Mouse (Mus musculus) small intestine, adult 2 months (tissue): ENCODE measurements around the gene Gm17455. TPM values are rescaled to one million over a fixed set of nuclear protein-coding genes. Genes with fewer than 3 reads are reported as not detected.

Experiments
- H3K27ac ChIP-seq: fragments of 200-500 bp; 2 replicates; pipeline ENCODE4 v1.5.1; 2012; ENCODE audit warnings: low read depth, low read length, control low read depth, inconsistent platforms; ENCODE audit not compliant: insufficient read depth
- H3K27me3 ChIP-seq: fragments of 200-500 bp; 2 replicates; pipeline ENCODE4 v1.6.1; 2012; ENCODE audit warnings: mild to moderate bottlenecking, moderate library complexity, low read length, inconsistent platforms; ENCODE audit not compliant: control insufficient read depth, insufficient read depth
- H3K36me3 ChIP-seq: fragments of 200-500 bp; 2 replicates; pipeline ENCODE4 v1.6.1; 2012; ENCODE audit warnings: mild to moderate bottlenecking, low read length, control low read depth, inconsistent platforms; ENCODE audit not compliant: control insufficient read depth, insufficient read depth
- H3K4me1 ChIP-seq: fragments of 200-500 bp; 2 replicates; pipeline ENCODE4 v1.6.1; 2012; ENCODE audit warnings: low read length, inconsistent platforms, mixed read lengths; ENCODE audit not compliant: control insufficient read depth, insufficient read depth, insufficient read length
- H3K4me3 ChIP-seq: fragments of 200-500 bp; 2 replicates; pipeline ENCODE4 v1.5.1; 2012; ENCODE audit warnings: low read depth, mild to moderate bottlenecking, control low read depth, inconsistent platforms, low read length, moderate library complexity
- CTCF ChIP-seq: fragments of 200-500 bp; IDR thresholded peaks from 2 replicates; pipeline ENCODE4 v1.5.1; 2012; ENCODE audit warnings: low read depth, mild to moderate bottlenecking, control low read depth, inconsistent platforms, low read length, moderate library complexity, mixed read lengths; ENCODE audit not compliant: insufficient replicate concordance, insufficient read length; ENCODE audit errors: extremely low read depth
- POLR2A ChIP-seq: fragments of 200-500 bp; IDR thresholded peaks from 2 replicates; pipeline ENCODE4 v1.6.1; 2012; ENCODE audit warnings: low read depth, mild to moderate bottlenecking, control low read depth, inconsistent platforms, low read length, moderate library complexity
- WGBS: fragments of 180-500 bp; shearing (Covaris S2); methylation state at CpG from one replicate; pipeline ENCODE4 v1.1.7; 2018; 5-methylcytosine and 5-hydroxymethylcytosine counted together
- polyA plus RNA-seq: library from polyadenylated mRNA; depleted of rRNA; stranded (reverse); fragments of >200 nt; gene quantifications from 2 replicates; pipeline ENCODE4 v1.2.3, GENCODE M21; 2012

Gene Gm17455
- polyA plus RNA-seq, 1 experiment: 0.51 TPM

DNA sequence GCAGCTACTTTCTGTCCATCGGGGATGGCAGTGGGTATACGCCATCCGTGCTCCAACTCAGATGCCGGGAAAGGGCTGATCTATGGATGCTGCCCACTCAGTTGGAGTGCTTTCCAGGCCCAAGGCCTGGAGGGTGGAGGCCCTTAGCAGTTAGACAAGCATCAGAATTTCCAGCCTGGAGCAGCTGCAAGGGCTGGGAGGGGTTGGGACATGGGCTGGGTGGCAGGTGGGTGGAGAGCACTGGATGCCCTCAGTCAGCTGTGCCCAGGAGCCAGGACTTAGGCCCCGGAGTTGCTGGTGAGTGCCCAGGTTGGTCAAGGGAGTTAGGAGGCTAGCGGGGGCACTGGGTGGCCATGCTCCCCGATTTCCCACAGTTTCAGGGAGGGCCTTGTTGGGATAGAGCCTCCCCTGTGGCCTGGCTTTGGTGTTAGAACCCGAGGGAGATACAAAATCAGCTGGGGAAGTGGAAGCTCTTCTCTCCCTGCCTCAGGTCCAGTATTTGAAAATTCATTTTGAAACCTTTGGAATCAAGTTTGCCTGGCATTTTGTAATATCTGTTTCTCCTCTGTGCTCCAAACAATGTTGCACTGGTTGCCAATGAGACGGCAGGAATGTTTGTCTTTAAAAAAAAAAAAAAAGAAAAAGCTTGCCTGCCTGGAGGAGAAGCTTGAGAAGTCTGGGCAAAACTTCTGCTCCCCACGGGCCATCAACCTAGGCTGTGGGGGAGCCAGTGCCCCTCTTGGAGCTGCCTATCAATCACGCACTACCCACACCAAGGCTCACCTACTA lies 1.2 kb downstream of the Gm17455 start:
- Histone ChIP-seq H3K4me3 (no peak overlapping the region), H3K4me1 (no peaks in the 10 kb centered on the region), H3K27ac (no peak overlapping the region), H3K36me3 (no peaks in the 10 kb centered on the region), H3K27me3 (no peaks in the 10 kb centered on the region)
- 74% methylated on average over 11 of the region's 11 CpGs for WGBS
- TF ChIP-seq CTCF: no peak
- TF ChIP-seq POLR2A: no peak

DNA sequence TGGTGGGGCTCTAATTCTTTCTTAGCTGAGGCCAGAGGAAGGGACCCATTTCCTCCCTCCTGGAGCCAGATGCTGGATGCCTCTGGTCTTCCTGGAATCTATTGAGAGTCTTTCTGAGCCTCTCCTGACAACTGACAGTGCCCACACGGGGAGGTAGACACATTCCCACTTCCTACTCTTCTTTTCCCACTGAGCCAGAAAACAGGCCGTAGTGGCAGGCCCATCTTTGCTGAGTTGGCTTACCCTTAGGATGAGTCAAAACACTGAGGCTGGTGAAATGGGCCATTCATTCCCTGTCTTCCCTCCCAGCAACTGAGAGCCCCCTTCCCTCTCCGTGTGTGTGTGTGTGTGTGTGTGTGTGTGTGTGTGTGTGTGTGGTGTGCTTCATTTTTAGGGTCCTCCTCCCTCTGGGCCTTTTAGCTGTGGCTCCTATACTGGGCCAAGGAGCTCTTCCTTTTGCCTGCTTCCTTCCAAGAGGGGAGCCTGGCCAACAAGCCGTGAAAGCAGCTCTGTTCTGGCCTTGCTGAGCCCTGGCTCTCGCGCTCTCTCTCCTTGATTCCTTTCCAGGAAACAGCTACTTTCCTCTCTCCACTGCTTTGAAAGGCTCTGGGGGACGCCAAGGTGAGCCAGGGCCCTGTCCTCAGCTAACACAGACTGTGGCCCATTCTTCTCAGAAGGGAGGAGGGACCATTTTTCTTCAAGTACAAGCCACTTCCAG lies 6.1 kb downstream of the Gm17455 start:
- 62% methylated on average over 7 of the region's 7 CpGs for WGBS
- H3K4me3 ChIP-seq: no peak overlapping the region
- no peaks in the 10 kb centered on the region for H3K36me3 ChIP-seq
- H3K4me1 ChIP-seq: no peaks in the 10 kb centered on the region
- no peak overlapping the region for H3K27ac ChIP-seq
- no peaks in the 10 kb centered on the region for H3K27me3 ChIP-seq
- TF ChIP-seq CTCF: no peak

DNA sequence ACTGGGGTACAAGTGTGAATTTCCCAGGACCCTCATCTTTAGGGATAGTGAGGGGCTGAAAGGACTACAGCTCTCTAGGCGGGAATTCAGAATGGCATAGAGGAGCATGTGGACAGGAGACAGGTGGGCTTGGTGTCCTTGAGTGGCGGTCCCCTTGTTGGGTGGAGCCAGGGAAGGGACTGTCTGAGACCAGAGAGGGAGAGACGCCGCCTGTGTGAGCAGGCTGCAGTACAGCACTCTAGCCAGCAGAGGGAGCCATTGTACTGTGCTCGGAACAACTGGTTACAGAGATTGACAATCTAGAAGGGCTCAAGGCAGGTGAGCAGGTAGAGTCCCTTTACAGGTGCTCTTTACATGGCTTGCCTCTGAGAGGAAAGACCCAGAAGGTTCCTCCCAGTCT lies 8.3 kb downstream of the Gm17455 start:
- Histone ChIP-seq H3K27me3 (no peaks in the 10 kb centered on the region), H3K27ac (no peak overlapping the region), H3K4me1 (no peaks in the 10 kb centered on the region), H3K36me3 (no peaks in the 10 kb centered on the region), H3K4me3 (no peak overlapping the region)
- WGBS: 8% methylated on average over 5 of the region's 5 CpGs
- TF ChIP-seq POLR2A: no peak
- TF ChIP-seq CTCF: peak; percentile 92

DNA sequence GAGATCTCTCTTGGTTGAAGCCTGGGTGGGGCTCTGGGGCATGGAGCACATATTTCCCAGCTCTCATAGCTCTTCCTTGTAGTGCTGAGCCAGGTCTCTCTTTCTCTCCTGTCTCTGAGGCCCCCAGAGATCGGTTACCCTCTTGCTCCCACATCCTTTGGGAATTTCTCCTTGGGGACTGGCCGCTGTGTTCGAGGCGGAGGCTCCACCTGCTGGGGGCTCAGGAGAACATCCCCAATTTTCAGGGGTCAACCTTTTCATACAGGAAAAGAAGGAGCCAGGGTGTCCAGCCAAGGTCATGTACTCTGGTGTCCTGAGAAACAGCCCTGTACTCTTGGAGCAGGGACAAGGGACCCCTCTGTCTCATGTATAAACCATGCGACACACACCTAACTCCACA lies 12.3 kb downstream of the Gm17455 start:
- H3K27ac ChIP-seq: no peak overlapping the region
- 28% methylated on average over 5 of the region's 5 CpGs for WGBS
- no peaks in the 10 kb centered on the region for H3K27me3 ChIP-seq
- no peaks in the 10 kb centered on the region for H3K4me1 ChIP-seq
- H3K4me3 ChIP-seq: no peak overlapping the region
- TF ChIP-seq POLR2A (no peak), CTCF (peak; percentile 47; the same call in 1 of the 2 replicates)
- no peaks in the 10 kb centered on the region for H3K36me3 ChIP-seq

DNA sequence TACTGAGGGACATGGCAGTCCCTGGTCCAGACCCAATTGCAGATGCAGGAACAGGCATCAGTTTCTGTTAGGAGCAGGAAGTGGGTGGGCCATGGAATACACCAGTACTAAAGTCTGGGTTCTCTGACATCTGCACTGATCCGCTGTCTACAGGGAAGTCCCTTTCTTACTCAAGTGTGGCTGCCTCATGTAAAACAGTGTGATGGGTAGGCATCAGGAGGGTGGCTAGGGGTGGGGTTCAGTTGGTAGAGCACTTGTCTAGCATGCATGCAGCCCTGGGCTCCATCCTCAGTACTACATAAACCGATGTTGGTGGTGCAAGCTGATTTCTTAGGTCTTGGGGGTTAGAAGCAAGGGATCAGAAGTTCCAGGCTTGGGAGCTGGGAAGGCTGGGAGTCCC lies 14.2 kb downstream of the Gm17455 start:
- no peak overlapping the region for H3K27ac ChIP-seq
- H3K4me3 ChIP-seq: no peak overlapping the region
- TF ChIP-seq CTCF (no peak), POLR2A (no peak)
- no peaks in the 10 kb centered on the region for H3K36me3 ChIP-seq
- WGBS: 67% methylated on average over 2 of the region's 2 CpGs
- H3K4me1 ChIP-seq: no peaks in the 10 kb centered on the region
- H3K27me3 ChIP-seq: no peaks in the 10 kb centered on the region

DNA sequence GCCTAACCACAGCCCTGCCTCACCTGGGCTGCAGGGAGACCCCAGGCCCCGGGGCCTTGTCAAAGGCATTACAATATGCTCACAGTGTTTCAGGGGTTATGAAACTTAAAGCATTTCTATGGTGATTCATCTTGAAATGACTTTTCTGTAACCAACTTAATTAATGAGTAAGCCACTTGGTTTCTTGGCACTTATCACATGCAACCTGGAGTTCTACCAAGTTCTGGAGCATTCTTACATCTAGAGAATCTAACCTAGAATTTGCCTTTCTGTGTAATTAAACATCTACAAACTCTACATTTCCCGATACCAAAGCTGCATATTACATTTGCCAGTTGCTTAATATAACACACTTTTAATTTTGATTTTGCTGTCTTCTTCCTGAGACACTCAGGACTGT lies 17.5 kb downstream of the Gm17455 start:
- Histone ChIP-seq H3K27me3 (no peaks in the 10 kb centered on the region), H3K4me3 (no peak overlapping the region), H3K36me3 (no peaks in the 10 kb centered on the region), H3K4me1 (no peaks in the 10 kb centered on the region), H3K27ac (no peak overlapping the region)
- 86% methylated on average over 2 of the region's 2 CpGs for WGBS
- TF ChIP-seq CTCF: no peak
- no peak for TF ChIP-seq POLR2A

DNA sequence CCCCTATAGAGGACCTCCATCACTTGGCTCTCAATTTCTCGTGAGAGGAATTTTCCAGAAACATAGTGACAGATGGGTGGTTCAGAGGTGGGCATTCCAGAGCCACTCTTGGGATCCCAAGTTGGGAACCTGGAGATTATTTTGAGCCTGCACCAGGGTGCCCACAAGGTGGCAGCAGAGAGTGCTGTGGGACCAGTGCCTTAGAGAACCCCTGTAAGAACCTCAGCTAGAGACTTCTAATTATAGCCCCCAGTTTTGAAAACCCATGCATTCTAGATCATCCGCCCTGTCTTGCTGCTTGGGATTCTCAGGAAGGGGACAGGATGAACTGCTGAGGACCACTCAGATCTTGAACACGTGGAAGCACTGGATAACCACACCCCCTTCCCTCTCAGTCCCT lies 18.6 kb downstream of the Gm17455 start:
- WGBS: 11% methylated on average over 3 of the region's 3 CpGs
- H3K4me1 ChIP-seq: no peaks in the 10 kb centered on the region
- no peak overlapping the region for H3K4me3 ChIP-seq
- H3K27me3 ChIP-seq: no peaks in the 10 kb centered on the region
- H3K36me3 ChIP-seq: no peaks in the 10 kb centered on the region
- H3K27ac ChIP-seq: no peak overlapping the region
- TF ChIP-seq POLR2A (no peak), CTCF (peak; percentile 89; the same call in 1 of the 2 replicates)

DNA sequence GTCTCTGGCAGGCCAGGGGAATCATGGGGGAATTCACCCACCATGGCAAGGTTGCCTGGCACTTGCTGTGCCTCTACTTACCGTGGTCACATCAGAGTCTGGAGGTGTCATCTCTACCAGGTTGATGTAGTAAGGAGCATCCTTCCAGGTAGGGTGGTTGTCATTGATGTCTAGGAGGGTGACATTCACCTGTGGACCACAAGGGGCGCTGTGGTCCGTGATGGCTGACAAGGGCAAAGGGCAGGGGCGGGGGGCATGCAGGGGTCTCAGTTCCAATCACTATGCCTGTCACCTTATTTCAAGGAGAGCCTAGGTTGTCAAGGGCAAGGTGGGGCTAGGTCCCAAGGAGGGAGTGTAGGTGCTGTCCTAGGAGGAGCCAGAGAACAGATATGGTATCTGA lies 20.1 kb downstream of the Gm17455 start:
- H3K27me3 ChIP-seq: no peaks in the 10 kb centered on the region
- TF ChIP-seq POLR2A (no peak), CTCF (peak; percentile 52; the same call in 1 of the 2 replicates)
- no peaks in the 10 kb centered on the region for H3K36me3 ChIP-seq
- H3K4me1 ChIP-seq: no peaks in the 10 kb centered on the region
- no peak overlapping the region for H3K27ac ChIP-seq
- H3K4me3 ChIP-seq: no peak overlapping the region
- 22% methylated on average over 4 of the region's 4 CpGs for WGBS
